Mouse (Mus musculus): ENCODE data around the gene Sdk2. TPM values are rescaled to one million over a fixed set of nuclear protein-coding genes. Genes with fewer than 3 reads are reported as not detected.

Gene Sdk2
- total and polyA plus RNA-seq, 2 experiments from 2014 or later, result 1.9 to 18.5 TPM

DNA sequence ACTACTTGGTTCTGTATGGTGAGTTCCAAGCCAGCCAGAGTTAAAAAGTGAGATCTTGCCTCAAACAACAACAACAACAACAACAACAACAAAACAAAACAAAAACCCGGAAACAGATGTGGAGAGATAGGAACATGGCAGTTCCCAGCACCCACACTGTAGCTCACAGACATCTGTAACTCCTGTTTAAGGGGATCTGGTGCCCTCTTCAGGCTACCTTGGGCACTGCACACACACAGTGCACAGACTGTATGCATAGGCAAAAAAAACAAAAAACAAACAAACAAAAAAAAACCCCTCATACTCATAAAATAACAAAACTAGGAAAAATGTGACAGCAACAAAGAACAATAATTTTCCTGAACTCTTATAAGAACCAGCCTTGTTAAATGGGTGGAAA, 323.8 kb downstream of the Sdk2 start:
- TF ChIP-seq CTCF (IDR thresholded peaks at IDR 0.05; ENCODE audit: low read depth), result peak; percentile 45
- Histone ChIP-seq H3K4me1 (ENCODE audit: insufficient read depth) (0 out of 2 replicates have a peak, but pooled peaks cover under 1% of the 10 kb centered on the region), H3K27me3 (ENCODE audit: insufficient read depth, low read length) (no peaks in the 10 kb centered on the region), H3K27ac (ENCODE audit: low read depth, low read length) (no peak overlapping the region), H3K4me3 (ENCODE audit: low read depth, low read length) (no peak overlapping the region), H3K36me3 (ENCODE audit: insufficient read depth) (peaks cover 9% of the 10 kb centered on the region), H3K9ac (no peak overlapping the region), H3K9me3 (ENCODE audit: low read length) (no peaks in the 10 kb centered on the region), H3K4me2 (ENCODE audit: low read depth) (no peak overlapping the region)
- no peak for ATAC-seq
- 92% methylated on average over 1 of the region's 1 CpGs for WGBS
- DNase-seq, result no peak

DNA sequence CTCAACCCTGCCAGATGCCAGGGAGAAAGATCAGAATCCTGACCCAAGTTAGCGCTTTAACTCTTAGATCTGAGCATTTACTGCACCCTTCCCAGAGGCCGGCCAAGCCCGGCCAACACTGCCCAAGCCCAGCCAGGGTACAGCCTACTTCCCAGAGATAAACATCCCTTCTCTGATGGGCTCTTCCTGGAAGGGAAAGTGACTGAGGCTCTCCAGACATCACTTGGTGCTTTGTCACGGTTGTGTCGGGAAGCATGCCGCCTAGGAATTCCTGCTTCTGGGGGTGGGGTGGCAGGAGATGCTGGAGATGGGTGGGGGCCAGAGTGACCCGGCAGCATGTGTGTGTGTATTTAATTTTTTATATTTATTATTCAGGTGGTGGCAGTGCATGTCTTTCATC, 326.7 kb downstream of the Sdk2 start:
- no peak overlapping the region for H3K27ac ChIP-seq (ENCODE audit: low read depth, low read length)
- H3K4me1 ChIP-seq (ENCODE audit: insufficient read depth), result no peaks in the 10 kb centered on the region
- H3K4me3 ChIP-seq (ENCODE audit: low read depth, low read length), result no peak overlapping the region
- WGBS, result 88% methylated on average over 7 of the region's 7 CpGs
- no peaks in the 10 kb centered on the region for H3K9me3 ChIP-seq (ENCODE audit: low read length)
- DNase-seq (no peak), ATAC-seq (no peak)
- H3K27me3 ChIP-seq (ENCODE audit: insufficient read depth, low read length), result no peaks in the 10 kb centered on the region
- TF ChIP-seq CTCF (IDR thresholded peaks at IDR 0.05; ENCODE audit: low read depth), result no peak
- no peak overlapping the region for H3K4me2 ChIP-seq (ENCODE audit: low read depth)
- H3K9ac ChIP-seq, result no peak overlapping the region
- 0 out of 2 replicates have a peak, but pooled peaks cover 5% of the 10 kb centered on the region for H3K36me3 ChIP-seq (ENCODE audit: insufficient read depth)

DNA sequence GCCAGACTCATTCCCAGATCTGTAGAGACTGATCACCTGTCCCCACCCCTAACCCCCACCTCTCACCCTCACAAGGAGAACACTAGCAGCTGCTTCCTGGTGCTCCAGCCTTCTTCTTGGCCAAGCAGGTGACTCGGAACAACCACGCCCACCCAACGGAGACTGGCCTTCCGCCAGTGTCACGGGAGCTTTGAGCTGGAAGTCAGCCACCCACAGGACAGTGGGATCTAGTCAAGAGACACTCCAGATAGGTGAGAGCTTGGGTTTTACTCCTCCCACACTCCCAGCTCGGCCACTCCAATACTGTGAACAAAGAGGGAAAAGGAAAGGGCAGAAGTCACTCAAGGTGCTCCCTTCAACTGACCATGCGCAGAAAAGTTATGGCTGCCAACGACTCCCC, 327.6 kb downstream of the Sdk2 start:
- TF ChIP-seq CTCF (IDR thresholded peaks at IDR 0.05; ENCODE audit: low read depth), result no peak
- H3K27ac ChIP-seq (ENCODE audit: low read depth, low read length), result no peak overlapping the region
- H3K4me3 ChIP-seq (ENCODE audit: low read depth, low read length), result no peak overlapping the region
- DNase-seq, result no peak
- 0 out of 2 replicates have a peak, but pooled peaks cover 3% of the 10 kb centered on the region for H3K36me3 ChIP-seq (ENCODE audit: insufficient read depth)
- H3K9me3 ChIP-seq (ENCODE audit: low read length), result no peaks in the 10 kb centered on the region
- H3K4me2 ChIP-seq (ENCODE audit: low read depth), result no peak overlapping the region
- no peaks in the 10 kb centered on the region for H3K4me1 ChIP-seq (ENCODE audit: insufficient read depth)
- no peak overlapping the region for H3K9ac ChIP-seq
- ATAC-seq, result no peak
- no peaks in the 10 kb centered on the region for H3K27me3 ChIP-seq (ENCODE audit: insufficient read depth, low read length)
- WGBS, result 78% methylated on average over 8 of the region's 8 CpGs

DNA sequence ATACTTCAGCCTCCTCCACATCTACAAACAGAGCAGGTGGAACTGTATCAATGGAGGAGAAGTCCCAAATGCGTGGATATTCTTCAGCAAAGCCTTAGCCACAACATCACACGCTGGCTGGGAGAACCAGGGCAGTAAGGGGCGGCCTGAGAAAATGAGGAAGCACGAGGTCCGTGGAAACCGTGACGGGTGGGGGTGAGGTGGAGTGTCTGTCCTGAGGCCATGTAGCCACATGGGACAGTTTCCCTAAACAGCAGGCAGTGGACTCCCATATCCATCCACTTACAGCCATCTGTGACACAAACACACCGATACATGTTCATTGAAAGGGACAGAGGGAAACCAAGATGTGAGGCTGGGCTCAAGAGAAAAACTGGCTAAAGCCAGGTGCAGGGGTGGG, 328.9 kb downstream of the Sdk2 start:
- Histone ChIP-seq H3K4me2 (ENCODE audit: low read depth) (no peak overlapping the region), H3K36me3 (ENCODE audit: insufficient read depth) (no peaks in the 10 kb centered on the region), H3K4me3 (ENCODE audit: low read depth, low read length) (no peak overlapping the region), H3K9ac (no peak overlapping the region), H3K9me3 (ENCODE audit: low read length) (no peaks in the 10 kb centered on the region), H3K4me1 (ENCODE audit: insufficient read depth) (no peaks in the 10 kb centered on the region), H3K27ac (ENCODE audit: low read depth, low read length) (no peak overlapping the region), H3K27me3 (ENCODE audit: insufficient read depth, low read length) (no peaks in the 10 kb centered on the region)
- no peak for TF ChIP-seq CTCF (IDR thresholded peaks at IDR 0.05; ENCODE audit: low read depth)
- 77% methylated on average over 8 of the region's 8 CpGs for WGBS
- DNase-seq (no peak), ATAC-seq (no peak)

DNA sequence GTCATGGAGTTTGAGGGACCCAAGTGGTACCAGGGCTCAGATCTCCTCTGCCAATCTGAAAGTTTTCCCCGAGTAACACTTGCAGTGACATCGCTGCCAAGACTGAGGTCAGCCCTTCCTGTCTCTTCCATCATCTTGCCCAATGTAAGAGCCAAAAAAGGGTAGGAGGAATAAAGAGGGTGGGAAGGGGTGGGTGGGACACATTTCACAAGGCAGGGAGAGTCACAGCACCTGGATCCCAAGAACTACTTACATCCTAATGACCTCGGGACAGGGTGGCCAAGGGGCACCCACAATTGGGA, 329.3 kb downstream of the Sdk2 start:
- ATAC-seq, result no peak

DNA sequence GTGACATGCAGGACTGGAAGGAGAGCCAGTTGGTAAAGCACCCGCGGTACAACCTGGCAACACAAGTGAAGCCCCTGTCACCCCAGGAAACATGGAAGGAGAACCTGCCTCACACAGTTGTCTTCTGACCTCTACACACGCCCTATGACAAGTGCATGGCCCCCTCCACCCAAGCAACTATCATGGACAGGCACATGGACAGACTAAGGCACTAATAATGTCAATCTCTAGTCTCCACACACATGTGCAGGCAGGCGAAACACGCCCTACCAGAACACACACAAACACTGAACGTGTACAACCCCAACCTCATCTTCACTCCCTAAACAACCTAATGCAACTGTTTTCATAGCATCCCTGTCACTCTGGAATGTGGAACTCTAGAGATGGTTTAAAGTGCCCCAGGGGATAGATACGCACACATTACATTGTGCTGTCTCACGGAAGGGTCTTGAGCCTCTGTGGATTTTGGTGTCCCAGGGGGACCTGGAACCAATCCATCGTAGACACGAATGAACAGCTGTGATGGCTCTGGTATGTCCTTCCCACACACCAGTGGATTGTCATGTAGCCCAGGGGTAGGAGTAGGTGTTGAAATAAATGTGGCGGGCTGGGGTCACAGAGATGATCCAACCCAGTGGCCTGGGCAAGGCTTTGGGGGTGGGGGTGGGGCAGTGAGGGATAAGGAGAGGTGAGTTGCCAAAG, 329.8 kb downstream of the Sdk2 start:
- no peaks in the 10 kb centered on the region for H3K36me3 ChIP-seq (ENCODE audit: insufficient read depth)
- no peak overlapping the region for H3K27ac ChIP-seq (ENCODE audit: low read depth, low read length)
- H3K4me3 ChIP-seq (ENCODE audit: low read depth, low read length), result no peak overlapping the region
- TF ChIP-seq CTCF (IDR thresholded peaks at IDR 0.05; ENCODE audit: low read depth), result no peak
- no peak overlapping the region for H3K9ac ChIP-seq
- no peaks in the 10 kb centered on the region for H3K4me1 ChIP-seq (ENCODE audit: insufficient read depth)
- H3K9me3 ChIP-seq (ENCODE audit: low read length), result no peaks in the 10 kb centered on the region
- H3K27me3 ChIP-seq (ENCODE audit: insufficient read depth, low read length), result no peaks in the 10 kb centered on the region
- ATAC-seq (no peak), DNase-seq (no peak)
- no peak overlapping the region for H3K4me2 ChIP-seq (ENCODE audit: low read depth)
- whole genome bisulfite sequencing, result 86% methylated on average over 11 of the region's 11 CpGs

More for the DNA sequence above, 329.3 kb downstream of the Sdk2 start:
- no peak overlapping the region for H3K27ac ChIP-seq (ENCODE audit: low read depth, low read length)
- no peak overlapping the region for H3K4me2 ChIP-seq (ENCODE audit: low read depth)
- H3K9ac ChIP-seq, result no peak overlapping the region
- no peak for TF ChIP-seq CTCF (IDR thresholded peaks at IDR 0.05; ENCODE audit: low read depth)
- H3K36me3 ChIP-seq (ENCODE audit: insufficient read depth), result no peaks in the 10 kb centered on the region
- DNase-seq, result no peak
- no peaks in the 10 kb centered on the region for H3K27me3 ChIP-seq (ENCODE audit: insufficient read depth, low read length)
- H3K4me3 ChIP-seq (ENCODE audit: low read depth, low read length), result no peak overlapping the region
- no peaks in the 10 kb centered on the region for H3K9me3 ChIP-seq (ENCODE audit: low read length)
- 81% methylated on average over 3 of the region's 3 CpGs for WGBS
- no peaks in the 10 kb centered on the region for H3K4me1 ChIP-seq (ENCODE audit: insufficient read depth)

DNA sequence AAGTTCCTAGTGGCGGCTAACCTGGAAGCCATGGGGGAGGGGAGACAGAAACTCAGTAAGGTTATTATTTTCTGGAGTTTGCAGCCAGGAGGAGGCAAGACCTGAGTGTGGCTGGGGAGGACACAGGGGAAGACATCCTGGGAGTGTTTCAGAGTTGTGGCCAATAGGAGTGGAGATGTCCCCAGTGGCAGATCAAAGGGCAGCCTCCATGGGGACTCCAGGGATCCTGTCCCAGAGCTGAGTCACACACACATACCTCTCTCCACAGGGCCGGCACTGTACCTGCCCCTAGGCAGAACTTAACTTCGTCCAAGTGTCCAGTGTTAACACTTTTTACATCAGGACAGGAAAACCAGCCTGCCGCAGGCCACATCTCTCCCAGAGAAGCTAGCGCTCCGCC, 331.7 kb downstream of the Sdk2 start:
- no peak for TF ChIP-seq CTCF (IDR thresholded peaks at IDR 0.05; ENCODE audit: low read depth)
- no peaks in the 10 kb centered on the region for H3K4me1 ChIP-seq (ENCODE audit: insufficient read depth)
- DNase-seq (no peak), ATAC-seq (no peak)
- no peaks in the 10 kb centered on the region for H3K36me3 ChIP-seq (ENCODE audit: insufficient read depth)
- no peak overlapping the region for H3K27ac ChIP-seq (ENCODE audit: low read depth, low read length)
- no peaks in the 10 kb centered on the region for H3K9me3 ChIP-seq (ENCODE audit: low read length)
- 80% methylated on average over 6 of the region's 6 CpGs for WGBS
- no peak overlapping the region for H3K4me2 ChIP-seq (ENCODE audit: low read depth)
- H3K27me3 ChIP-seq (ENCODE audit: insufficient read depth, low read length), result no peaks in the 10 kb centered on the region
- H3K9ac ChIP-seq, result no peak overlapping the region
- no peak overlapping the region for H3K4me3 ChIP-seq (ENCODE audit: low read depth, low read length)

All from forebrain, postnatal 0 days (tissue).